Mouse (Mus musculus): ENCODE measurements at regions not wholly inside any gene's neighbourhood (a gene's known extent, or its start where the extent isn't known, plus 50 kb on each side); places are given as distances from the start of the nearest gene placed in this dataset.

- TF ChIP-seq POLR2A (IDR thresholded peaks at IDR 0.05; ENCODE audit: borderline replicate concordance, low read depth, low read length) = no peak
- TF ChIP-seq CTCF (IDR thresholded peaks at IDR 0.05; ENCODE audit: low read depth, low read length) = no peak
Measured at GRCm38 (mm10) chr14:101332015-101332414, 131.9 kb upstream of the Prr30 start.

Measured in bone marrow macrophage, adult 2 months (primary cell).